Mouse (Mus musculus) cerebellum, postnatal 36 days (tissue): ENCODE results near the gene Tns3.

Source experiments
- DNase-seq, 2 experiments: peaks; one replicate each; pipeline ENCODE4 v3.0.0; 2021 to 2022; ENCODE audit warnings: mixed read lengths in 2 of 2

Gene Tns3

GRCm38 (mm10) chr11:8615436-8615835, 48.9 kb downstream of the Tns3 start:
- no peak for DNase-seq

DNA sequence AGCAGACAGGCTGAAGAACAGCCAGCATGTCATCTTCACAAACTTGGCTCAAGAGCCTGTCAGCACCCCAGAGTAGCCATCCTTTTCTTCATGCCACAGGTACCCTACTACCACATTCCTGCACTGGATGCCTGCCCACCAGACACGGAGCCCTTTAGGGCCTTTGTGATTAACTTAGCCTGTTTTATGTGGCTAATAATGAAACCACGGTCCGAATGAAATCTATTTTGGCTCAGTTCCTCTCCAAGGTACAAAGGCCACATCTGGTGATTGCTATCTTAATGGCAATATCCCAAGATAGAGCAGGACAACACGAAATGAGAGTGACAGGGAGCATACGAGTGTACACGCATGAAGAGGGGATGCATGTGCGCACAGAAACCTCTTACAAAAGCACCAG, 53.9 kb downstream of the Tns3 start:
- no peak for DNase-seq

GRCm38 (mm10) chr11:8609873-8610272, 54.5 kb downstream of the Tns3 start:
- DNase-seq = no peak

DNA sequence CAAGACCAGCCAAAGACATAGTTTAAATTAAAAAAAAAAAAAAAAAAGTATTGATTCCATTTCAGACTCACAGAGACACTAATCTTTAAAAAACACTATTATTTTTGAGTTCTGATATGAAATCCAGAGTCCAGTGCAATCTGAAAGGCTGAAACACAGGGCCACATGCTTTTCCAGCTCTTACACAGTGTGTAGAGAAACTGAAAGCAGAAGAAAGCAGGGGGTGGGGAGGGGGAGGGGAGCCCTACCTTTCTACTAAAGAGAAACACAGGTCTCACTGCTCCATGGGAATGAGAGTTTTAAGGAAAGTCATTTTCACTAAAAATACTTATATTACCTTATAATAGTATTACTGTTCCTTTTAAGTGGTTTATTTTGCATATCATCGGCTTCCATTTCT, 57.2 kb downstream of the Tns3 start:
- no peak for DNase-seq

DNA sequence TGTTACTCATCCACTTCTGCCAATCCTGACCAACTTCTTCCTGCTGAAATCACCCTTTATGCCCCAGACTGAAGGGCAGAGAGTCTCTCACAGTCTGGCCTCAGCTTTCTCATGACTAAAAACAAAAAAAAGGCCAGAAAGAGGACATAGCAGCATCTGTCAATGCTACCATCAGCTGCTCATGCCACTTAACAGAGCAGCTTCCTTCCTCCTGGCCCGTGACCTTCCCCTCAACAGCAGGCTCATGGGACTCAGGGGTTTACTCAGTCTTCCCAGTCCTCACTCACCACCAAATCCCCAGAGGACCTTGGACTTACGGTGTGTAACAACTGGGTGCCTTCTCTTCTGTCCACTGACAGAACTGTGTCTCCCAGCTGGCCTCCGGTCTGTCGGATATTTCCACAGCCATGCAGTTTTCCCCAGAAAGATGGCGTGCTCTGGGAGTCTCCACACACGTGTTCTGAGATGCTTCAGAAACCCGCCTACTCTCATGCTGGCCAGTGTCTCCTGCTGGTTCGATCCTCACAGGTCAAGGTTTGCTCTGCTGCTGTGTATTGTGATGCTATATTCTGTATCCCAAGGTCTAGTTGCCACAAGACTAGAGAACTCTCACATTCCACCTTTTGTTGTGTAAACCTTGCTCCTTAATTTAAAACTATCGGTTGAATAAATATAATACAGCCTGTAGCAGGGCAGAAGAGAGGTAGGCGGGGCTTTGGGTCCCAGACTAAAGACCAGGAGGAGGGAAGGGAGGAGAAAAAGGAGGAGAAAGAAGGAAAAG, 59.4 kb downstream of the Tns3 start:
- no peak for DNase-seq

DNA sequence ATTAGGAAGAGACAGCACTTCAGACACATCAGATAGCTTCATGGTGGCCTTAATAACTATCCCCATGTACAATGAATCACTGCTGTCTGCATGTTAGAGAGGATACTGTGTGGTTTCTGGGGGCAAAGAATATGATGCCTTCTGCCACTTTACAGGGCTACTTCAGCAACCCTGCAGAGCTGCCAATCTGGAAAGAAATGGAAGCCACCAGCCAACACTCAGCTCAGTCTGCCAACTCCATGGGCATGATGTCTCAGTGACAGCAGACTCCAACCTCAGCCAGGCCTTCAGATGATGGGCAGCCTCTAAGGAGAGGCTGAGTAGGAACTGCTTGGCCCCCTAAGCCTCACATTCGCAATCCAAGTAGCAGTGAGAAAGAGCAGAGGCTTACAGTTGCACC, 61.7 kb downstream of the Tns3 start:
- peak; percentile 23 to 28 for DNase-seq

GRCm38 (mm10) chr11:8601411-8601821, 62.9 kb downstream of the Tns3 start:
- DNase-seq = no peak

- no peak for DNase-seq
Observed at GRCm38 (mm10) chr11:8595642-8596041, 68.7 kb downstream of the Tns3 start.

DNA sequence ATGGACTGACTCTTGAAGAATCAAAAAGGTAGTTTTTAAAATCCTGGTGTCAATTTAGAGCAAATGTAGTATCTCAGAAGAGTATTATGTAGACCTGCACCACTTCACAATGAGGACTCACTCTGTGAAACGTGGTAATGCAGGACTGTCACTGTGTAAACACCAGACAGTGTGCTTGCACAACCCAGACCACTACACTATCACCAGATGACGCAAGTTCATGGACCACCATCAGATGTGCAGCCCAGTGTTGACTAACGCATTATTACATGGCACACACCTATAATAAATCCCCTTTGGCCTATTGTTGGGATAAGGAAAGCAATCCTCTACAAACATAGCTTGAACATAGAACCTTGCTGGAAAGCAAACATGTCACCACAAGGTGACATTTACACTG, 71.2 kb downstream of the Tns3 start:
- no peak for DNase-seq

DNA sequence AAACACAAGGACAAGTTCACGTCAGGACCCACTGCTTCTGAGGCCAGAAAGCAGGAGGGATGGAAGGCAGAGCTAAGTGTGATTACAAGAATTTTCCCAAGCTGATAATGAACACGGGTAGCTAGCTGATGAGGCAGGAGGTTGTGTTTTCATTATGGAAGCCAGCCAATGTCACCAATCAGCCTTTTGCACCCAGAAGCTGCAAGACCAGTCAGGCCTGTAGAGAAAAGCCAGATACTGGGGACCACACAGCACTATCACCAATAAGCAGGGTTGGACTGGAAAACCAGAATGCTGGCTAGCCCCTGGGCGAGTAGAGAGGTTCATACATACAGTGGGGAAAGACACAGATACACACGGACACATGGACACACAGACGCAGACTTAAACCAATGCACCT, 73.1 kb downstream of the Tns3 start:
- DNase-seq = no peak

GRCm38 (mm10) chr11:8589226-8589905, 75.0 kb downstream of the Tns3 start:
- no peak for DNase-seq

DNA sequence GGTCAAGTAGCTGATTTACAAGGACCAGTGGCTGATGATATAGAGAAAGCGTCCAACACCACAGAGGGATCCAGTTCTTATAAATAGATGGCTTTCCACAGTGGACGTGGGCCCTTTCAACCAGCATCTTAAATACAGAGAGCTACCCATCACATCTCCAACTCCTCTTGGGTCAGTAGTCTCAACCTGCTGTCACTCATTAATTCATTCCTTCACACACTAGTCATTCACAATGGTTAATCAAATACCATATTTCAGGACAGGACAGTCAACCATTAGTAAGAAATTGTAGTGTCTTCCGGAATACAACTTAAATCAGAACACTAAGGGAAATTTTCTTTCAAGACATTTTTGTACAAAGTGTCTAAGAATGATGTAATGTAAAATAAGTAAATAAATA, 76.4 kb downstream of the Tns3 start:
- no peak for DNase-seq

DNA sequence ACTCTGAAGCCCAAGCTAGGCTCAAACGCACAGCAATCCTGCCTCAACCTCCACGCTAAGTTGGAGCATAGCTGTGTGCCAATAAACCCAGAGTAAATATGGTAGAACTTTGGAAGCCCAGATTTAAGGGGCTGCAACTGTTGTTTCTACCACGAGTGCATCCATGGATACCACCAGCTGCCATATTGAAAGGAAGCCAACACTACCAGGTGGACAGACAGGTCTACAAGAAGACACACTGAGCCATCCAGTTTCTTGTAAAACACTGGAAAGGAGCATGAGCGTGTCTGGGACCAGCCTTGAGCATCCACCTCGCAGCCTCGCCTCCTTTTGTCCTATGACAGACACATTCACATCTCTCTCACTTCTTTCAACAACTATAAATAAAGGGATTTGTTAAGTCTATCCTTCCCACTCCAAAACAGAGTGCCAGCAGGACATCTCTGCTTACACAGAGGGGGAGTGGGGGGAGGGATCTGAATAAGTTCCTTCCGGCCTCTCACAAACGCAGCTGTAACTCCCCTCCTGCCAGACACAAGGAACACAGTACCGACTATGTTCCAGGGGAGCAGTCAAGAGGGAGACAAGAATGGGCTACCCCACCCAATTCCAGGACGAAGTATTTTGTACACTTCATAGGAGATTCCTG, 77.2 kb downstream of the Tns3 start:
- DNase-seq = no peak

DNA sequence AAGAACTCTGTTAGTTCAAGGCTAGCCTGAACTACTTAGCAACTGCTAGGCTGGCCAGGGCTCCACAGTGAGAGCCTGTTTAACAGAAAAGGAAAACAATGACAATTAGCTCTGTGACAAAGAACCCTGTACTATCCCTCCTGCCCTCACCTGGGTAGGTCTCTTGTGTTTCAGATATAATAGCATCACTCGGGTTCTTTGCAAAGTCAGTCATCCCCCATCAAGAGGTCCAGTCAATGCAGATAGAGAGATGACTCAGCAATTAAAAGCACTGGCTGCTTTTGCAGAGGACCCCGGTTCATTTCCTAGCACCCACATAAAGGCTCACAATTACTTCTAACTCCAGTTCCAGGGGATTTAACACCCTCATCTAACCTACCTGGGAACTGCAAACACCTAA, 78.0 kb downstream of the Tns3 start:
- no peak for DNase-seq

- DNase-seq = no peak
Observed at GRCm38 (mm10) chr11:8585686-8586085, 78.6 kb downstream of the Tns3 start.

DNA sequence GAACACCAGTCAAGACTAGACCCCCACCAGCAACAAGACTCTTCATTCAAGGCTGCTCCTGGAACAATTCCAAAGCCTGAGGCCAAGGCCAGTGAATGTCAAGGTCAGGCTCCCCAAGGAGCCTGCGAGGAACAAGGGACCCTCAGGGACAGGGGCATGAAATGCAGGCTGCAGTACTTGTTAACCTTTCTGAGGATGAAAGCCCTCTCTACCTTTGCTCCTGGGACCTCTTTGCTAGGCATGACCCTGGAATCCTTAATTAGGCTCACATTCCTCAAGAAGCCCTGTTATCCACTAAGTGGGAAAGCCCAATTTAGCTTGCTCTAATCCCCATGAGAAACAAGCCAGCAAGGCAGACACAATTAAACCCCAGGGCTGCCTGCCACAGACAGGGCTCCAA, 79.4 kb downstream of the Tns3 start:
- no peak for DNase-seq

GRCm38 (mm10) chr11:8584307-8584706, 80.0 kb downstream of the Tns3 start:
- no peak for DNase-seq

GRCm38 (mm10) chr11:8583137-8583536, 81.2 kb downstream of the Tns3 start:
- DNase-seq = no peak

GRCm38 (mm10) chr11:8582101-8582920, 82.0 kb downstream of the Tns3 start:
- DNase-seq = no peak

DNA sequence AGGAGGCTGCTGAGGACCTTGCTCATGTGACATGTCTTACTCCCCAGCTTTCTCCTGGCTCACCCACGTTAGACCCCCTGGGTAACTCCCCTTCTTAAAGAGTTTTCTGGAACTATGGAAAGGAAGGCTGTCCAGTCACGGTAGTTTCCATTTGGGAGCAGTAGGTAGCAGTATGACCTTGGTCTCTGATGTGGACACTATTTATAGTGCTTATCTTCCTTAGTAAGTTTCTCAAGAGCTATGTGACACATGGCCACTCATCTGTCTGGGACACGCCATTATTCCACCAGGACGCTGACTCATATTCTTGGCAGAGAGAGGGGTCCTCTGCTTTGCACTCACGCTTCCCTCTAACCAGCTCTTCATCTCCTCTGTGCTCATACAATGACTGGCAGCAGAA, 84.5 kb downstream of the Tns3 start:
- DNase-seq = no peak

- DNase-seq = no peak
Observed at GRCm38 (mm10) chr11:8575217-8576180, 88.8 kb downstream of the Tns3 start.

DNA sequence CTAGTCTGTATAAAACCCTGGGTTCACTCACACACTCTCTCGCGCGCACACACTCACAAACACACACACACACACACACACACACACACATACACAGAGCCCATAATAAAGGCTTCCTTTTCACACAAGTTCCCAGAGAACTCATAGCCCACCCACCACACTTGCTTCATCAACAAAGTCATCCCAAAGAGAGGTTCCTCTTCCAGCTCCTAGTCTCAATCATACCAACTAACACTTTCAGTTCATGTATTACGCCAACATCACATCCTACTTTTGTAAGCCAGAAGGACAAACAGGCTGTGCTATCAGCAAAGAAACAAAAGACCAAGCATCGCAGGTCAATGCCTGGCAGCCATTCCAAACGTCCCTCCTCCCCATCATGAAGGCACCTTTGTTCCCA, 89.8 kb downstream of the Tns3 start:
- DNase-seq = no peak
